Mouse (Mus musculus): ENCODE measurements at regions not wholly inside any gene's neighbourhood (a gene's known extent, or its start where the extent isn't known, plus 50 kb on each side); places are given as distances from the start of the nearest gene placed in this dataset.
"Not testable (repeated sequence)": the region's sequence is repeated elsewhere in the genome, so short reads cannot be mapped to it uniquely, and the experiment has no call there.

DNA sequence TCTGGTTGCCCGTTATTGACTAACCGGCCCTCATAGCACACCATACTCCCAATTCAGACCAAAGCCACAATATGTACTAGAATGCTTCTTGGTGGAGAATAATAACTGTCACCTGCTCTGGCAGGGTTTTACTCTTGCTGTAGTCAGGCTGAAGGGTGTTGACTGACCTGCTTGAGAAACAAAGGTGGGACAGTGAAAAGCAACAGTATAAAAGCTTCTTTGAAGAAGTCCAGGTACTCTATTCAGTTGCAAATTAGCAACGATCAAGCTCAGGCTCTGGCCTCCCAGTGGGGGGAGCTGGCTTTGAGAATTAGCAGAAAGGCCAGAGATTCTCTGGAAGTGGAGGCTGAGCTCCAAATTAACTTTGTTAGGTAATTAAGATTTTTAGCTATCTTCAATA, 112.4 kb upstream of the Tac1 start:
- not testable (repeated sequence) for TF ChIP-seq MYOG (IDR thresholded peaks at IDR 0.05; ENCODE audit: control insufficient read depth in 1 of 3, insufficient read depth in 1 of 3, insufficient read length in 2 of 3, low read depth in 2 of 3); POLR2A (IDR thresholded peaks at IDR 0.05; ENCODE audit: insufficient read length, low read depth); E2F4 (IDR thresholded peaks at IDR 0.05; ENCODE audit: insufficient read depth); TCF12 (IDR thresholded peaks at IDR 0.05; ENCODE audit: insufficient read depth, poor library complexity, severe bottlenecking)
